Mouse (Mus musculus): ENCODE measurements around the gene Vcp.

The Vcp gene

GRCm38 (mm10) chr4:43000141-43000986 lies at the start of gene Vcp:
Gene Vcp, minus strand, starts transcription at chr4:43000507.
- peak; percentile 98 for DNase-seq (ENCODE audit: low read depth, low spot score)

GRCm38 (mm10) chr4:43047231-43047630 lies 46.9 kb upstream of the Vcp start:
- DNase-seq (ENCODE audit: low read depth, low spot score): peak; percentile 86

DNA sequence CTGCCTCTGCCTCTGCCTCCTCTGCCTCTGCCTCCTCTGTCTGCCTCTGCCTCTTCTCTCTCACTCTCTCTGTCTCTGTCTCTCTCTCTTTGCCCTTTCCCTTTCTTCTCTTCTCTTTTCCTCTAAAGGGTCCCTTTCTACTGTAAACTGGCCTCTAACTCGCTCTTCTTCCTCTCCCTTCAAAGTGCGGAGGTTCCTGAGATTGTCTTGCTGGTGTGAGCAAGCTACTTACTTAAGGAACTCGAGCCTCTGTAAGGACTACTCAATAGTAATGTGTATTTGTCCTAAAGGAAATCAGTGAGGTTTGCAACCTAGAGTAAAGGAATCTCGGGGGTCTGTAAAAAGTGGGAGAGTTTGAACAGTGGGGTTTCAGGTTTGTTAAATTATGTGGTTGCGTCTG lies 46.3 kb upstream of the Vcp start:
- DNase-seq (ENCODE audit: low read depth, low spot score): no peak

GRCm38 (mm10) chr4:43045659-43046302 lies 45.5 kb upstream of the Vcp start, which contains the start of gene Fam214b:
Gene Fam214b, minus strand, starts transcription at chr4:43046220.
- peak; percentile 89 for DNase-seq (ENCODE audit: low read depth, low spot score)

DNA sequence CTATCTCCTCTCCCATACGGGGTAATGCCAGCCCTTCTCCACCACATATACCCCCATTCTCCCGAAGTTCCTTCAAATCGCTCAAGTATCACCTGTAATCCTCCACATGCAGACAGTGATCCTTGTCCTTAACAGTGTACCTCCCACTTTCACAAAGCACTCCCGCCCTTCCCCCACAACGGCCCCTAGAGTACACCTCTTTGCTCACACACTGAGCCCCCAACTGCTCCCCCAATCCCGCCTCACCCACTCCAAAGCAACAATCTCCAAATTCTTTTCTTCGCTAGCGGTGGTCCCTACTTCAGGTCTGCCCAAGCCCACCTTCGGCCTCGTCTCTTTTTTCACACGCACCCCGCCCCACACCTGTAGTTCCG lies 45.0 kb upstream of the Vcp start:
- DNase-seq (ENCODE audit: low read depth, low spot score): no peak

DNA sequence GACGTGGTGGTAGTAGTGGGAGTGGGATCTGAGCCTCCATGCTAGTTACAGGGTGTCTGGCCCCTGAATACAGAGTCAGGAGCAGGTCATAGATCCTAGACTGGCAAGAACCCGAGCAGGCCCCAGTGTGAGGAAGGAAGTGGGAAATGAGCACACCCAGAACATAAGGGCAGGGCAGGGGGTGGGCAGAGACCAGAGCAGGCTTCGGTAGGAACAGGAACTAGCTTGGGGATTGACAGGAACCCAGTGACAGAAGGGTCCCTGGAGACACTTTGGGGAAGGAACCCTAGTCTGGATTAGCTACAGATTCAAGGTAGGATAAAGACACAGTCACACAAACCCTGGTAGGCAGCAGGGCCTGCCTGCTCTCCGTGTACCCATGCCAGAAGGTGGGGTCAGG lies 44.4 kb upstream of the Vcp start:
- peak; percentile 43 for DNase-seq (ENCODE audit: low read depth, low spot score)

DNA sequence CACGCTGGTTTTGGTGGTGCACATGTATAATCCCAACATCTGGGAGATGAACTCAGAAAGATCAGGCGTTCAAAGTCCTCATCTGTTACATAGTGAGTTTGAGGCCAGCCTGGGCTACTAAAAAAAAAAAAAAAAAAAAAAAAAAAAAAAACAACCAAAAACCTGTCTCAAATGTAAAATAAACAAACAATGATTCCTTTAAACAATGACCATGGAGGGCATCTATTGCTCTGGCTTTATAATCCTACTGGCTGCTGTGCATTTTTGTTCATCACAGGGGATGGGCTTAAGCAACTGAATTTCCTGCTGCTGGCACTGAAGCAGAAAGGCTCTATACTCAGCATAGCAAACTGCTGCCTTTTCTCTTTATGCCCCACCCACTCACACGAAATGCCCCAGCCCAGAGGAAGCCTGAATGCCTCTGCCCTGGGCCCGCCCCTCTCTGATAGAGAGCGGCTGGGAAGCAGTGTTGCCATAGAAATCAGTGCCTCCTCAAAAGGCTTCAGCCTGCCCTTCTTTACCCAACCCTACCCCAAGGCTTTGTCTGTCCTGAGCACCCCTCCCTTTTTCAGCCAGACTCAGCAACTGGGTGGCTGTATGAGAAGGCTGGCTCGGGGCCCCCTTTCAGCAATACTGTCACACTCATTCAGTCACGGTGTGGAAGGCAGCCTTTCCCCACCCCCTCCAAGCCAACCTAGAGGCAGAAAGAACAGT lies 43.5 kb upstream of the Vcp start:
- peak; percentile 86 for DNase-seq (ENCODE audit: low read depth, low spot score)

DNA sequence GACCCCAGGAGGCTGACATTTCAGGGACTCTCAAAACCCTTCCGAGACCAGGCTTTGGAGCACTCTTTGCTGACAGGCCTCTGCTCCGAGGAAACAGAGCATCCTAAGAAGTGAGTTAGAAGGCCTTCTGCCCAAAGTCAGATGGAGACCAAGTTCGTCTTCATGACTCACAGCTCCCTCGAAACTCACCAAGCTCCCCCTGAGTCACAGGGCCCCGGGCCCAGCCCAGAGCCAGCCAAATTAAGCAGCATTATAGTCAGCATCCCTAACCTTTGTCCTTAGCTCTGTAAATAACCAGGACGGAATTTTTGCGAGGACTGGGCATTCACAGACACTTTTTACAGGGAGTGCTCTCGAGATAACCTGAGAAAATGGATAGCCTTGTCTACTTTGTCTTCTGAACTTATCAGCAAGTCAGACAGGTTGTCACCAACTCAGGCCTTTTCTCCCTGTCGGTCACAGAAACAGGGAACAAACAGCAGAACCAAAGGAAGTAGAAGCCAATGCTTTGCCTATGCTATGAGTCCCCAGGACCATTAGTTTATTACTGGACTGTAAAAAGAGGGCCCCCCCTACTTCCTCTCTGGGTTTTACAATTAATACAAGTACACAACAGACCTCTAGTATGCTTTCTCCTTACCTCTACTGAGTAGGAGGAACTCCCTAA lies 40.7 kb upstream of the Vcp start:
- DNase-seq (ENCODE audit: low read depth, low spot score): no peak

GRCm38 (mm10) chr4:43040114-43040572 lies 39.8 kb upstream of the Vcp start:
- DNase-seq (ENCODE audit: low read depth, low spot score): peak; percentile 95

DNA sequence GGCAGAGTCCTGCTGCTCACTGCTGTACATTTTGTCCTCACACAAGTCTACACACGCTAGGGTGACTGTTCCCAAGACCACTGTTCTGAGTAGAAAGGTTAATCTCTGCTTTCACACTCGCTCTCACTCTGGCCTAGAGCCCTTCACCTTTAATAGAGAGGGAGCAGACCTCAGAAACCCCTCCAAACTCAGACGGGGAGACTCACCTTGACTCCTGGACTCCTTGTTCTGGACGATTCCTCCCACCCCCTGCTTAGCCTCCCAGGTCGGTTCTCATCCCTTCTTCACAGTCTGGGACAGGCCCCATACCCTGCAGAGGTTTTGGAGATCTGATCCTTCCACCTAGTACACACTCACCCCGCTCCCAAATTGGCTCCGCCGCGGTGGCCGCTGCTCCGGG lies 39.3 kb upstream of the Vcp start:
- DNase-seq (ENCODE audit: low read depth, low spot score): no peak

- DNase-seq (ENCODE audit: low read depth, low spot score): no peak
Observed at GRCm38 (mm10) chr4:43038567-43039495, 38.5 kb upstream of the Vcp start.

DNA sequence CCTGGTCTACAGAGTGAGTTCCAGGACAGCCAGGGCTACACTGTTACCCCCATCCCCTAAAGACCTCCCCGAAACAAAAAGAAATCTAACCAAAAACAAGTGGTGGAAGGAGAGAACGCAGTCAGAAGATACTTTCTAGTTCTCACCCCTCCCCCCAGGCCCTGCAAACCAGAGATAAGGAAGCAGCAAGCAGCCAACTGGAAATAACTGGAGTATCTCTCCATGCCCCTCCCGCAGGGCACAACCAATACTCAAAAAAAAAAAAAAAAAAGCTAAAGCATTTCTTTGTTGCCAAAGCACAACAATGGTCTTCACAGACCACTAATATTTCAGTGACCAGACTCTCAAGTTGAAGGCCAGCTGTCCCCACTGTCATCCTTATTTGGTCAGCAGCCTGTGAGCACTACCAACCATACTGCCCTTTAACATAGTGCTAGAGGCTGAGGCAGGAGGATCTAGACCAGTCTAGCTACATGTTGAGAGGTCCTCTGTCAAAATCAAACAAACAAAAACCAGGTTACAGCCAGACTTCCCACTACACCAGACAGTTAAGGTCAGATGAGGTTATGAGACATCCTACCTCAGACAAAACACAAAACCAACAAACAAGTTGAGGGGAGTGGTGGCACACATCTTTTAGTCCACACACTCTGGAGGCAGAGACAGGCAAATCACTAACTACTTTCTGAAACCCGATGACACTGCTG lies 37.7 kb upstream of the Vcp start:
- DNase-seq (ENCODE audit: low read depth, low spot score): no peak

GRCm38 (mm10) chr4:43036356-43036755 lies 36.0 kb upstream of the Vcp start:
- no peak for DNase-seq (ENCODE audit: low read depth, low spot score)

DNA sequence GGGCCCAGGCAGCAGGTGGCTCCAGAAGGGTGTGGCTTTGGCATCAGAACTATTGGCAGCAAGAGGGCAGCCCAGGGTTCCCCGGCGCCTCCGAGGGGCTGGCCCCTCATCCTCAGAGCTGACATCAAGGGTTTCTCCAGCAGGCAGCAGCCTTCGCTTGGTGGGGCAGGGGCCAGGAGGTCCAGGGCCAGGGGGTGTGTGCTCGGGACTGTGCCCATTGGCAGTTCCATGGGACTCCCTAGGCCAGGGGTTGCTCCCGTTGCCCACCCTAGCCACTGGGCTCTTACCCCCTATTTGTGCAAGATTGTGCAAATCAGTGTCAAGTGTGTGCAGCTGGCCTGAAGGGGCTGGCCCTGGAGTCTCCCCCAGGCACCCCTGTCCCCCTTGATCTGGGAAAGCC lies 35.5 kb upstream of the Vcp start:
- DNase-seq (ENCODE audit: low read depth, low spot score): no peak

DNA sequence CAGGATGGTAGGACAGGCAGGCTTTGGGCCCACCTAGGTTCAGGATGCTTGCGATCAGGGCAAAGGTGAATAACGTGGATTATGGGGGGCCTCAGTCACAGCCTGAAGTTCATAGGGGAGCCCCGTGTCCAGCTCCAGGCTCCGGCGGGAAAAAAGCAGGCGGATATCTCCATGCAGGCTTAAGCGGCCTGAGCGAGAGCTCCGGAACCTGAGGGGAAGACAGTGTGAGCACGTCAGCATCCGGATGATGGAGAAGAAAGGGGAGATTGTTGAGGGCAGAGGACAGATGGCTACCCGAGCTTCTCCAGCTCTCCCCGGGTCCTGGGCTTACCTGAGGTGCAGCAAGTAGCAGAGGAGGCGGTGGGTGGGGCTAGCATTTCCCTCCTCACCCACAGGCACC lies 33.2 kb upstream of the Vcp start:
- no peak for DNase-seq (ENCODE audit: low read depth, low spot score)

DNA sequence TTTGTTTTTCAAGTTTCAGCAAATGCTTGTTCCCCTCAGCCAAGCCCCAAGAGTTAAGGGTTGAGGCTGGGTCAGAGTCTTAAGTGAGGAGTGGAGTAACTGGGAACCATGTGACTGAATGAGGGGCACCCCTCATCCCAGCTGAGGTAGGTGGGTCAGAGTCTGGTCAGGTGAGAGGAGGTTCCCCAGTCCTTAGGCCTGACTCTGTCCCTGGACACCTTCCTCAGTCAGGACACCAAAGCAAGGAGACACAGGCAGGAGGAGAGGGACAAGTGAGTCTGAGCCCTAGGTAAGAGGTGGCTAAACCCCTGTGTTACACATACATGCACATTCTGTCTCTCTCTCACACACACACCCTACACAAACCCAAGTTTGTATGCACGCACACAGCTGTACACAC lies 32.2 kb upstream of the Vcp start:
- no peak for DNase-seq (ENCODE audit: low read depth, low spot score)

- peak; percentile 89 for DNase-seq (ENCODE audit: low read depth, low spot score)
Observed at GRCm38 (mm10) chr4:43031237-43031995, 31.1 kb upstream of the Vcp start, which contains the start of gene Stoml2. Gene Stoml2, minus strand, starts transcription at chr4:43031710.

DNA sequence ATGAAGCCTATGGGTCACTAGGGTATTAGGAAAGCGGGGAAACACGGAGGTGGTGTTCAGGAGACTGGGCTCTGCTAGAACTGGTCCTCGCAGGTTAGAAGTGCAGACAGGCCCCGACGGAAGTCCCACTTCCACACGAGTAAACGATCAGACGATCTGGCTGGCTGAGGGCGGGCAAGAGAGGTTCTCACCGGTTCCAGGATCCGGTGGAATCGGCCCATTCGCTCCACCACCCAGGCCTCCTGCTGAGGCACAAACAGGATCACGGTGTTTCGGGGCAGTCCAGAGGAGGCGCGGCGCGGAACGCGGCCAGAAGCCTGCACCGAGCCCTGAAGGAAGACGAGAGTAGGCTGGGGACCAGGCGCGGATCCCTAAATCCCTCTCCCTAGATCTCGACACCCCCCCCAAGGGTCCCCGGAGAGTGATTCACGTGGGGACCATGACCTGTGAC lies 30.5 kb upstream of the Vcp start:
- DNase-seq (ENCODE audit: low read depth, low spot score): peak; percentile 49

- no peak for DNase-seq (ENCODE audit: low read depth, low spot score)
Observed at GRCm38 (mm10) chr4:43030352-43030751, 30.0 kb upstream of the Vcp start.
